Mouse (Mus musculus) heart, embryonic 10.5 days (tissue): Measurements from ENCODE around the gene Hacd4. TPM values are rescaled to one million over a fixed set of nuclear protein-coding genes. Genes with fewer than 3 reads are reported as not detected.
"Not testable (repeated sequence)": the region's sequence is repeated elsewhere in the genome, so short reads cannot be mapped to it uniquely, and the experiment has no call there.

ENCODE experiments used
- DNase-seq: peaks from one replicate; pipeline ENCODE4 v3.0.0-alpha.2; 2017; ENCODE audit warnings: low spot score
- H3K27ac ChIP-seq: fragments of 300-500 bp; sonication (generic); 2 replicates; pipeline ENCODE4 v1.5.1; 2016; ENCODE audit warnings: mild to moderate bottlenecking
- H3K27me3 ChIP-seq: fragments of 300-500 bp; sonication (generic); 2 replicates; pipeline ENCODE4 v1.6.1; 2016; ENCODE audit warnings: mild to moderate bottlenecking; ENCODE audit not compliant: poor library complexity, insufficient read depth, severe bottlenecking
- H3K36me3 ChIP-seq: fragments of 300-500 bp; sonication (generic); 2 replicates; pipeline ENCODE4 v1.6.1; 2016; ENCODE audit warnings: mild to moderate bottlenecking, moderate library complexity
- H3K4me1 ChIP-seq: fragments of 300-500 bp; sonication (generic); 2 replicates; pipeline ENCODE4 v1.6.1; 2016; ENCODE audit warnings: mild to moderate bottlenecking
- H3K4me3 ChIP-seq: fragments of 300-500 bp; sonication (generic); 2 replicates; pipeline ENCODE4 v1.5.1; 2016; ENCODE audit warnings: mild to moderate bottlenecking, moderate library complexity
- H3K9me3 ChIP-seq: fragments of 300-500 bp; sonication (generic); 2 replicates; pipeline ENCODE4 v1.6.1; 2016; ENCODE audit warnings: mild to moderate bottlenecking, moderate library complexity
- WGBS: fragments of 180-500 bp; shearing (Covaris S2); methylation state at CpG from one replicate; pipeline ENCODE4 v1.1.7; 2016; 5-methylcytosine and 5-hydroxymethylcytosine counted together
- polyA plus RNA-seq: library from polyadenylated mRNA; unstranded; fragments of >200 nt; fragmentation: Nextera tagmentation; extraction: Ambion mirVana; gene quantifications from 2 replicates; pipeline ENCODE4 v1.2.1, GENCODE M21; 2016

Gene Hacd4
- polyA plus RNA-seq, 1 experiment from 2014 or later: 5.5 TPM

DNA sequence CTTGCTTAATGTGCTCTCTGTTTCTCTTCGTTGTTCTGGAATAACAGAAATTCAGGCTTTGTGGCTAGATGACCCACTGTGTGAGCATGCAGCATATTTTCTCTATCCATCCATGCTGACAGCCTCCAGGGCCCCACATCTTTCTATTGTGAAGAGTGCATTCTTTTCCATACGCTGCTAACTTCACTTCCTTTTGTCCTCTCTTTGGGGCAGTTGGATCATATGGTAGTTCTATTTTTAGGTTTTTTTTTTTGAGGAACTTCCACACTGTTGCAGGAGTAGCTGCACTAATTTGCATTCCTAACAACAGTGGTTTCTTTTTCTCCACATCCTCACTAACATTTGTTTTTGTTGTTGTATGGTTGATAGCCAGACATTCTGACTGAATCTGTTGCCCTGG lies 23.7 kb downstream of the Hacd4 start:
- H3K36me3 ChIP-seq: peaks cover 3% of the 10 kb centered on the region; the same call in 1 of the 2 replicates
- H3K4me1 ChIP-seq: peaks cover 6% of the 10 kb centered on the region; the same call in 1 of the 2 replicates
- DNase-seq: no peak
- WGBS: 55% methylated on average over 2 of the region's 2 CpGs
- no peaks in the 10 kb centered on the region for H3K9me3 ChIP-seq
- H3K27me3 ChIP-seq: no peaks in the 10 kb centered on the region
- H3K4me3 ChIP-seq: no peak overlapping the region
- H3K27ac ChIP-seq: no peak overlapping the region

- Histone ChIP-seq H3K36me3 (peaks cover under 1% of the 10 kb centered on the region; the same call in 1 of the 2 replicates), H3K4me3 (no peak overlapping the region), H3K27me3 (no peaks in the 10 kb centered on the region), H3K9me3 (no peaks in the 10 kb centered on the region), H3K4me1 (peaks cover 6% of the 10 kb centered on the region; the same call in 1 of the 2 replicates), H3K27ac (no peak overlapping the region)
- DNase-seq: no peak
- WGBS: 80% methylated on average over 2 of the region's 2 CpGs
Measured at GRCm38 (mm10) chr4:88412331-88412730, 26.4 kb downstream of the Hacd4 start.

DNA sequence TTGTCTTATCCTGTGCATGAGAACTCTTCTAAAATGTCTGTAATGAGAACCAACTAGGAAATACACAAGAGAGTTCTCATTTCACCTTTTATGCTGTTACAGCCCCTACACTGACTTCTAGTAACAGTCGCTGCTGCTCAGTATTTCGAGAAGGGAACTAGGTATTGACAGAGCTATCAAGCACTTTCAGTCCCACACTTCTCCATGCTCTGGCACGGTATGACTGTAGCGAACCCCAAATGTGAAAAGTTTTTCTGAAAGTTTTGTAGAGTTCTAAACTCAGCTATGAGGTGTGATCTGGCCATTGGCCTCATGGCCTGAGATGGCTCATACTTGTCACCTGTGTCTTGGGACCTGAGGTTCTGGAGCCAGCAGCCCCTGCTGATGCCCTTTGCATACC lies 29.4 kb downstream of the Hacd4 start:
- no peak for DNase-seq
- Histone ChIP-seq H3K27me3 (no peaks in the 10 kb centered on the region), H3K9me3 (no peaks in the 10 kb centered on the region), H3K4me3 (no peak overlapping the region), H3K36me3 (peaks cover 5% of the 10 kb centered on the region; the same call in 1 of the 2 replicates), H3K27ac (no peak overlapping the region), H3K4me1 (no peaks in the 10 kb centered on the region)
- 92% methylated on average over 4 of the region's 4 CpGs for WGBS

- Histone ChIP-seq H3K9me3 (no peaks in the 10 kb centered on the region), H3K4me1 (no peaks in the 10 kb centered on the region), H3K27me3 (no peaks in the 10 kb centered on the region), H3K27ac (no peak overlapping the region), H3K4me3 (no peak overlapping the region), H3K36me3 (peaks cover 5% of the 10 kb centered on the region; the same call in 1 of the 2 replicates)
- DNase-seq: no peak
- WGBS: 82% methylated on average over 4 of the region's 4 CpGs
Measured at GRCm38 (mm10) chr4:88406887-88407696, 31.6 kb downstream of the Hacd4 start.

DNA sequence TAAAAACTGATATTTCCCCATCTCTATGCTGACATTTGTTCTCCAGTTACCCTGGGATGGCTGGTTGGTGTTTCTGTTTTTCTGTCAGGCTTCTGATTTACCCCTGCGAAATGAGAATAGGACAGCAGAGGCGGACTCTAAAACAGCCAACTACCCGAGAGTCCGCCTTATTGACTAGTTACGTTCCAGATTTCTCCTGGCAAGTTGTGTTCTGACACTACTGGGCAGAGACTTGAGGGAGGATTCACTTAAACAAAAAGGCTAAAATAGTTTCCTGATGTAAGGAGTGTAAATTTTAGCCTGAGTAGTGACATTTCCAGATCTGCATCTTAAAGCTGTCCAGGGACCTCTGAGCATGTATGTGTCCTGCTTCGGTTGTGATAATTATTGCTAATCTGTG lies 35.8 kb downstream of the Hacd4 start:
- H3K9me3 ChIP-seq: no peaks in the 10 kb centered on the region
- no peak overlapping the region for H3K4me3 ChIP-seq
- DNase-seq: no peak
- H3K4me1 ChIP-seq: no peaks in the 10 kb centered on the region
- 91% methylated on average over 6 of the region's 6 CpGs for WGBS
- H3K27me3 ChIP-seq: no peaks in the 10 kb centered on the region
- no peak overlapping the region for H3K27ac ChIP-seq
- H3K36me3 ChIP-seq: peaks cover 5% of the 10 kb centered on the region; the same call in 1 of the 2 replicates

DNA sequence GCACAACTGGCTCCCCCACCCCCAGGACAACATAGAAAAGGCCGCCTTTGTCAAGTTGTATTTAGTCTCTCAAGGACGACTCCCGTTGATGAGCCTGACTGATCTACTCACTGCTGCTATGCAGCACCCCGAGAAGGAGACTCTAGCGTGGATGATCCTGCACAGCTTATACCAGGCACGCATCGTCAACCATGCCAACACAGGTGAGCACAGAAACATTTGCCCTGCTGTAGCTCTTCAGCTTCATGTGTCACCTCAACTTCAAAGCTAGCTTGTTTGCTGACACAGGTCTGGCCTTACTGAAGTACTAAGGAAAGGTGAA lies 37.8 kb downstream of the Hacd4 start:
- 89% methylated on average over 7 of the region's 7 CpGs for WGBS
- Histone ChIP-seq H3K27me3 (no peaks in the 10 kb centered on the region), H3K36me3 (no peaks in the 10 kb centered on the region), H3K27ac (no peak overlapping the region), H3K4me3 (no peak overlapping the region), H3K4me1 (no peaks in the 10 kb centered on the region), H3K9me3 (no peaks in the 10 kb centered on the region)
- no peak for DNase-seq

DNA sequence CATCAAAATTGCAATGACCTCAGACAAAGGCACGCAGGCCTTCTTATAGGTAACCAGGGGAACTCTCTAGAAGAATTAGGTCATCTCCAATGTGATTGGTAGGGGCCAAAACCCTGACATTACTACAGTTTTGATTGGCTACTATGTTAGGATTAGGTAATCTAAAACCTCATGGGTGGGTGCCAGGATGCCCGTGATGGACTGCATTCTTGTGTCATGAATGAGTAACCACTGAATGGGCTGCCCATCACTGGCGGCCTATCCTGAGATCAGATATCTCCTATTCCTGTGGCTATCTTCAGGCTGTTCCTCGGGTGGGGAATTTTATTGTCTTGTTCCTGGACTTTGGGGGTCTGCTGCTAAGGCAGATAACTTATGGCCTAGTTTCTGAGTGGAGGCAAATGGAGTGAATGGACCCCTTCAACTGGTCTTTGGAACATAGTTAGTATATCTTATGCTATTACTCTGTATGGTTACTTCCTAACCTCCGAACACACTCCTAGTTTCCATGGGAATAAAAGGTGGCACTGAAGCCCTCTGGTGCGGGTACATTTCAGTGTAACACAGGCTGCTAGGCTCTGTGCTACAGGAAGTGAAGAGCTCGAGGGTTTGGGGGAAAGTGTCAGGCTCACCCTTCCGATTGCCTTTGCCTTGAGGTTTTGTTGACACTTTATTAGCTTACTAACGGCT lies 38.3 kb downstream of the Hacd4 start:
- Histone ChIP-seq H3K4me1 (no peaks in the 10 kb centered on the region), H3K27me3 (no peaks in the 10 kb centered on the region), H3K9me3 (no peaks in the 10 kb centered on the region), H3K36me3 (no peaks in the 10 kb centered on the region), H3K4me3 (no peak overlapping the region), H3K27ac (no peak overlapping the region)
- WGBS: 76% methylated on average over 9 of the region's 9 CpGs
- DNase-seq: no peak

DNA sequence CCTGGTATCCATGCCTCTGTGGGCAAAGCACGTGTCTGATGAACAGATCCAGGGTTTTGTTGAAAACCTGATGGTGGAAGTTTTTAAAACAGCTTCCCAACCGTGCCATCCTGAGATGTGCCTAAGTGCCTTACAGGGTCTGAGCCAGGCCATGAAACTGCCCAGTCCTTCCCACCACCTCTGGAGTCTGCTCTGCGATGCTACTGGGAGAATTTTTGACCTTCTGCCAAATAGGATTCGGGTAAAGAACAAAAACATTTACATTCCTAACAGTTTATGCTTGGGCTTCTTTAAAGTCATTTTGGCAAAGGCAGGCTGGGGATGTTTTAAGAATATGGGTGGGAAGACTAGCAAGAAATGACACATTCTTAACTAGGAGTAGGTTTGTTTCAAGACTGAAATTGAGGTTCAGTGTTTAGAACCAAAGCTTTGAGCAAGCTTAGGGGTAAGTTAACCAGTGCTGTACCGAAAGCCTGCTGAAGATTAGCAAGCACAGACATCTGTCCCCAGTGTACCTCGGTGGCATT lies 41.7 kb downstream of the Hacd4 start:
- H3K27me3 ChIP-seq: no peaks in the 10 kb centered on the region
- no peak overlapping the region for H3K27ac ChIP-seq
- no peak overlapping the region for H3K4me3 ChIP-seq
- peaks cover 4% of the 10 kb centered on the region; the same call in 1 of the 2 replicates for H3K36me3 ChIP-seq
- no peaks in the 10 kb centered on the region for H3K4me1 ChIP-seq
- no peaks in the 10 kb centered on the region for H3K9me3 ChIP-seq
- 75% methylated on average over 6 of the region's 6 CpGs for WGBS
- no peak for DNase-seq

DNA sequence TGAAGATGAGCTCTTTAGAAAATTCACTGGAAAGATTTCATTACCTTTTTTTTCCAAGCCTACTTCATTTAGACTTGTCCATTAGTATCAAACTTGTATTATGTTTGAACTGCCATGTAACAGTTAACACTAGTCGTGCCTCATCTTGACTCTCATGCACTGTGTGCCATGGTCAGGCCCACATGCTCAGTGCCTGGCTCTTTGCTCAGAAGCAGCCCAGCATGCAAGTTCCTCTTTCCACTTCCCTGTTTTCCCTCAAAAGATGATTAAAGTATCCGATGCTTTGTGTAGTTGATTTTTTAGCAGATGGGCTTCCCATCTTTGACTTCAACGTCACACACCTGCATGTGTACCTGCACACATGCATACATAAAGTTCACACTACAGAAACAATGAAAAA lies 43.0 kb downstream of the Hacd4 start:
- Histone ChIP-seq H3K4me3 (no peak overlapping the region), H3K9me3 (no peaks in the 10 kb centered on the region), H3K36me3 (peaks cover 5% of the 10 kb centered on the region; the same call in 1 of the 2 replicates), H3K27ac (no peak overlapping the region), H3K27me3 (no peaks in the 10 kb centered on the region), H3K4me1 (no peaks in the 10 kb centered on the region)
- 86% methylated on average over 3 of the region's 3 CpGs for WGBS
- no peak for DNase-seq

DNA sequence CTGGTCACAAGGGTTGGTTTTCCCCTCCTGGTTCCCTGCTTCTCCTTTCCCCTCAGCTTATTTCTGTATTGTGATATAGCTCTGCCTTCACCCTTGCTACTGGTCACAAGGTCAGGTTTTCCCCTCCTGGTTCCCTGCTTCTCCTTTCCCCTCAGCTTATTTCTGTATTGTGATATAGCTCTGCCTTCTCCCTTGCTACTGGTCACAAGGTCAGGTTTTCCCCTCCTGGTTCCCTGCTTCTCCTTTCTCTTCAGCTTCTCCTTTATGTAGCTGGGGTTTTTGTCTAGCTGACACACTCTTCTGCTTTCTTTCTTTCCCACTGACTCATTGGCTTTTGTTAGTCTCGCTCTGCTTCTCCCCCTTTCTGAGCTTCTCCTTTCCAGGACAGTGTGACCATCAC lies 48.1 kb downstream of the Hacd4 start:
- DNase-seq, H3K4me3 ChIP-seq, H3K4me1 ChIP-seq, H3K27ac ChIP-seq, H3K36me3 ChIP-seq, H3K27me3 ChIP-seq, H3K9me3 ChIP-seq: not testable (repeated sequence)
- WGBS: 80% methylated on average over 1 of the region's 1 CpGs

DNA sequence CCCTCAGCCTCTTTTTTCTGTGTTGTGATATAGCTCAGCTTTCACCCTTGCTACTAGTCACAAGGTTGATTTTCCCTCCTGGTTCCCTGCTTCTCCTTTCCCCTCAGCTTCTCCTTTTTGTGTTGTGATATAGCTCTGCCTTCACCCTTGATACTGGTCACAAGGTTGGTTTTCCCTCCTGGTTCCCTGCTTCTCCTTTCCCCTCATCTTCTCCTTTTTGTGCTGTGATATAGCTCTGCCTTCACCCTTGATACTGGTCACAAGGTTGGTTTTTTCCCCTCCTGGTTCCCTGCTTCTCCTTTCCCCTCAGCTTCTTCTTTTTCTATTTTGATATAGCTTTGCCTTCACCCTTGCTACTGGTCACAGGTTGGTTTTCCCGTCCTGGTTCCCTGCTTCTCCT lies 48.7 kb downstream of the Hacd4 start:
- peaks cover 5% of the 10 kb centered on the region; the same call in 1 of the 2 replicates for H3K36me3 ChIP-seq
- H3K27ac ChIP-seq: no peak overlapping the region
- H3K27me3 ChIP-seq: no peaks in the 10 kb centered on the region
- no peaks in the 10 kb centered on the region for H3K9me3 ChIP-seq
- 53% methylated on average over 1 of the region's 1 CpGs for WGBS
- no peak overlapping the region for H3K4me3 ChIP-seq
- DNase-seq: no peak
- no peaks in the 10 kb centered on the region for H3K4me1 ChIP-seq

- WGBS: 79% methylated on average over 18 of the region's 18 CpGs
- peak; percentile 54 for DNase-seq
Measured at GRCm38 (mm10) chr4:88372293-88373224, 66.2 kb downstream of the Hacd4 start.

More at GRCm38 (mm10) chr4:88372293-88373224, 66.2 kb downstream of the Hacd4 start:
- no peak overlapping the region for H3K4me3 ChIP-seq
- H3K36me3 ChIP-seq: peaks cover 4% of the 10 kb centered on the region; the same call in 1 of the 2 replicates
- H3K27ac ChIP-seq: no peak overlapping the region
- H3K27me3 ChIP-seq: no peaks in the 10 kb centered on the region
- peaks cover 3% of the 10 kb centered on the region; the same call in 1 of the 2 replicates for H3K4me1 ChIP-seq
- H3K9me3 ChIP-seq: no peaks in the 10 kb centered on the region
